Mouse (Mus musculus): ENCODE data around the gene Slc7a4. TPM values are rescaled to one million over a fixed set of nuclear protein-coding genes. Genes with fewer than 3 reads are reported as not detected.
"Not testable (repeated sequence)": the region's sequence is repeated elsewhere in the genome, so short reads cannot be mapped to it uniquely, and the experiment has no call there.

The Slc7a4 gene
- polyA plus RNA-seq (2012) = 0.04 TPM in 1 of 2 replicates, not detected in the other

DNA sequence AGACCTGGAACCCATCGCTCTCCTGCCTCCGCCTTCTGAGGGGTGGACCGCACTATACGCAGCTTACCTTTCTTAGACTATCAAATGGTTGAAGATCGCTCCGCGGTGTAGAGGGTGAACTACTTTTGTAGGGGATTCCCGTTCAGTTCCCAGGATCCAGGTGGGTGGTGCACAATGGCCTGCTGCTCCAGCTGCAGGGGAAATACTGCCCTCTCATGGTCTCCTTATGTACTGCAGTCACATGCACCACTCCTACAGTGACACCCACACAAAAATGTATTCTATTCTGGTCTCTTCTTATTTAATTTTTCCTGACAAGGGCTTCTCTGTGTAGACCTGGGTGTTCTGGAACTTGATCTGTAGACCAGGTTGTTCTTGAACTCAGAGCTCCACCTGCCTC, at the start of gene Slc7a4:
TSS of gene Slc7a4 (minus strand) at position 151 of the 400 bp plus-strand sequence.
- H3K9me3 ChIP-seq (ENCODE audit: control insufficient read depth, low read length) = peaks cover under 1% of the 10 kb centered on the region

GRCm38 (mm10) chr16:17632580-17632979, 49.6 kb upstream of the Slc7a4 start:
- Histone ChIP-seq H3K4me3 (replicated peaks) (no peak overlapping the region), H3K9me3 (ENCODE audit: control insufficient read depth, low read length) (no peaks in the 10 kb centered on the region), H3K36me3 (ENCODE audit: control insufficient read depth) (peaks cover 98% of the 10 kb centered on the region), H3K27me3 (ENCODE audit: control insufficient read depth) (no peaks in the 10 kb centered on the region), H3K4me1 (ENCODE audit: control insufficient read depth) (peaks cover 41% of the 10 kb centered on the region)
- TF ChIP-seq TAL1 (IDR thresholded peaks at IDR 0.05; ENCODE audit: low read length) (no peak), GATA1 (IDR thresholded peaks at IDR 0.05; ENCODE audit: low read length) (no peak)

More for the DNA sequence above, at the start of gene Slc7a4:
- no peak for TF ChIP-seq GATA1 (IDR thresholded peaks at IDR 0.05; ENCODE audit: low read length)
- no peak for TF ChIP-seq TAL1 (IDR thresholded peaks at IDR 0.05; ENCODE audit: low read length)
- no peaks in the 10 kb centered on the region for H3K4me1 ChIP-seq (ENCODE audit: control insufficient read depth)
- peaks cover 4% of the 10 kb centered on the region for H3K27me3 ChIP-seq (ENCODE audit: control insufficient read depth)
- no peak within 1 kb of the TSS for H3K4me3 ChIP-seq (replicated peaks)
- H3K36me3 ChIP-seq (ENCODE audit: control insufficient read depth) = no peaks in the 10 kb centered on the region

DNA sequence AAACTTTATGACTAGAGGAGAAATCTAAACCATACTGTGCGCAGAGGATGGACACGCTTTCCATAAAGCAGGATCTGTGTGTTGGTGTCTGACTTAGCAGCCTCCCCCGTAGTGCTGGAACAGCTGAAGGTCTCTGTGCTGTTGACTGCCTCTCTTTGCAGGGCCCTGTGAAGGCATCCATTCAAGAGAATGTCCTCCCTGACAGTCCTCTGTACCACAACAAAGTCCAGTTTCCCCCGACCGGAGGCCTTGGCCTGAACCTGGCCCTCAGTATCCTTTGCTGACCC, 43.2 kb upstream of the Slc7a4 start:
- H3K27me3 ChIP-seq (ENCODE audit: control insufficient read depth) = no peaks in the 10 kb centered on the region
- TF ChIP-seq TAL1 (IDR thresholded peaks at IDR 0.05; ENCODE audit: low read length) (no peak), GATA1 (IDR thresholded peaks at IDR 0.05; ENCODE audit: low read length) (no peak)
- no peak overlapping the region for H3K4me3 ChIP-seq (replicated peaks)
- peaks cover 4% of the 10 kb centered on the region for H3K4me1 ChIP-seq (ENCODE audit: control insufficient read depth)
- H3K9me3 ChIP-seq (ENCODE audit: control insufficient read depth, low read length) = no peaks in the 10 kb centered on the region
- H3K36me3 ChIP-seq (ENCODE audit: control insufficient read depth) = peaks cover 96% of the 10 kb centered on the region

DNA sequence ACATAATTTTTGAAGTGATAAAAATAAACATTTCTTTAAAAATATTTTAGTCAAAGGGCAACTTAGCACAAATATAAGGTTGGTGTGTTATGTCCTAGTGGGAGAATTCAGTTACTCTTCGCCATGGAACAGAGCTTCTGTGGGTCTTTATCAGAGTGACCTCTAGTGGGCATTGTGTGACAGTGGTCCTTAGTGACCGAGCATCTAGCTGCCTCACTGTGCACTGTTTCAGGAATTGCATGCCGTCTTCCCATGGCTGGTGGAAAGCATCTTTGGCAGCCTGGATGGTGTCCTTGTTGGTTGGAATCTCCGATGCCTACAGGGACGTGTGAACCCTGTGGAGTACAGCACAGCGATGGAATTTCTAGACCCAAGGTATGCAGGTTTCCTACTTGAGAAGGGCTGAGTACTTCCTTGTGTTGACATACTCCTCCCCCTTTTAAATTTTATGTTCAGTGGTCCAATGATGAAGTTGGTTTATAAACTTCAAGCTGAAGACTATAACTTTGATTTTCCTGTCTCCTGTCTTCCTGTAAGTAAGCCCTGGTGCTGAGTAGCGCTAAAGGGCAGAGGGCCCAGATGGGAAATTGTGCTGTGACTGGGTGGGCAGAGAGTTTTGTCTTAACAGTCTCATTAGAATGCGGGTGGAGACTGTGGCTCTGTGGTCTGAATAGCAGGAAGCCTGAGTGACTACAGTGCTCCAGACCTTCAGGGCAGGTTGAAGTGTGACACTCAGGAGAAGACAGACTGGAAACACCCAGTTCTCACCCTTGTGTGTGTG, 42.7 kb upstream of the Slc7a4 start:
- H3K4me3 ChIP-seq (replicated peaks) = no peak overlapping the region
- TF ChIP-seq TAL1 (IDR thresholded peaks at IDR 0.05; ENCODE audit: low read length) (no peak), GATA1 (IDR thresholded peaks at IDR 0.05; ENCODE audit: low read length) (no peak)
- no peaks in the 10 kb centered on the region for H3K9me3 ChIP-seq (ENCODE audit: control insufficient read depth, low read length)
- peaks cover 94% of the 10 kb centered on the region for H3K36me3 ChIP-seq (ENCODE audit: control insufficient read depth)
- no peaks in the 10 kb centered on the region for H3K27me3 ChIP-seq (ENCODE audit: control insufficient read depth)
- H3K4me1 ChIP-seq (ENCODE audit: control insufficient read depth) = peaks cover 10% of the 10 kb centered on the region

- H3K36me3 ChIP-seq (ENCODE audit: control insufficient read depth) = peaks cover 57% of the 10 kb centered on the region
- H3K27me3 ChIP-seq (ENCODE audit: control insufficient read depth) = no peaks in the 10 kb centered on the region
- TF ChIP-seq TAL1 (IDR thresholded peaks at IDR 0.05; ENCODE audit: low read length) (no peak), GATA1 (IDR thresholded peaks at IDR 0.05; ENCODE audit: low read length) (no peak)
- H3K4me1 ChIP-seq (ENCODE audit: control insufficient read depth) = peaks cover 36% of the 10 kb centered on the region
- no peaks in the 10 kb centered on the region for H3K9me3 ChIP-seq (ENCODE audit: control insufficient read depth, low read length)
- H3K4me3 ChIP-seq (replicated peaks) = no peak overlapping the region
These were observed 38.9 kb upstream of the Slc7a4 start for GRCm38 (mm10) chr16:17621936-17622335.

DNA sequence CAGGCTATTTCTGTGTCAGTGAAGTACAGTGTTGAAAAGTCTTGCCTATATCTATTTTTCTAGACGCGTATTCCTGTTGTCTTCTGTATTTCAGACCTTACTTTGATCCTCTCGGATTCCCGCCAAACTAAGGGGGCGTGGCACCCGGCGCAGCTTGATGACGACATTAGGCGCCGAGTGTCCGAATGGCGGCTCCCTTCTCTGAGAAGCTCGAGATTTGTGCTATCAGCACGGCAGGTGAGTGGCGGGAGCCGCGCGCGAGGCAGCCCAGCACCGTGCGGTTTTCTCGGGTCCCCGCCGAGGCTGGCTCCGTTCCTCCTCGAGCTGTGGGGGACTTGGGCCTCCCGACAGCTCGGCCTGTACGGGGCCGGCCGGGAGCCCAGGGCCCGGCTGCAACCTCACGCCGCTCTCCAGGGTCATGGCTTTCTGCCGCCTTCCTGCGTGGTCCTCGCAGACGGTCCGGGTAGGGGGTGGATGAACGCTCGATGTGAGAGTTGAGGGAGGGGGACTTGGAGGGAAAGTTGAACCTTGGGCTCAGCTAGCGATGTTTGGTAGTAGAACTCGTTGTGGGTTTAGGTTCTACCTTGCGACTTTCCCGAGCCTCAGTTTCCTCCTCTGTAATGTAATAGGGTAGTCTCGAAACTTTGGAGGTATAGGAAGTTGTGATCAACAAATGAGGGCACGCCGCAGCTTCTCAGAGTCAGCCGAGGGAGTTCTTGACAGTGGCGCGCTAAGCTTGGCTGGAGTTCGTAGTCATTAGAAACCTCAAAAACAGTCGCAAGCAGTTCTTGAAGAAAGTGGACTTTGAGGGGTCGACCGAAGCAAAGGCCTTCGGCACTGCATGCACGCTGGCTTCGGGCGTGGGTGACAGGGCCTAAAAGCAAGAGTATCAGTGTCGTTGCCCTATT, 36.4 kb upstream of the Slc7a4 start, which contains the start of gene Smpd4:
TSS of gene Smpd4 (plus strand) at position 157 of the 908 bp plus-strand sequence.
- Histone ChIP-seq H3K27me3 (ENCODE audit: control insufficient read depth) (no peaks in the 10 kb centered on the region), H3K36me3 (ENCODE audit: control insufficient read depth) (peaks cover 33% of the 10 kb centered on the region), H3K4me1 (ENCODE audit: control insufficient read depth) (peaks cover 36% of the 10 kb centered on the region), H3K4me3 (replicated peaks) (peak within 1 kb of the TSS; percentile 99), H3K9me3 (ENCODE audit: control insufficient read depth, low read length) (no peaks in the 10 kb centered on the region)
- TF ChIP-seq GATA1 (IDR thresholded peaks at IDR 0.05; ENCODE audit: low read length) = no peak
- TF ChIP-seq TAL1 (IDR thresholded peaks at IDR 0.05; ENCODE audit: low read length) = no peak

GRCm38 (mm10) chr16:17617922-17618565, 35.0 kb upstream of the Slc7a4 start:
- Histone ChIP-seq H3K27me3 (ENCODE audit: control insufficient read depth) (no peaks in the 10 kb centered on the region), H3K4me1 (ENCODE audit: control insufficient read depth) (peaks cover 36% of the 10 kb centered on the region), H3K9me3 (ENCODE audit: control insufficient read depth, low read length) (no peaks in the 10 kb centered on the region), H3K4me3 (replicated peaks) (peak overlapping the region; percentile 32), H3K36me3 (ENCODE audit: control insufficient read depth) (peaks cover 20% of the 10 kb centered on the region)
- TF ChIP-seq GATA1 (IDR thresholded peaks at IDR 0.05; ENCODE audit: low read length) = no peak
- no peak for TF ChIP-seq TAL1 (IDR thresholded peaks at IDR 0.05; ENCODE audit: low read length)

DNA sequence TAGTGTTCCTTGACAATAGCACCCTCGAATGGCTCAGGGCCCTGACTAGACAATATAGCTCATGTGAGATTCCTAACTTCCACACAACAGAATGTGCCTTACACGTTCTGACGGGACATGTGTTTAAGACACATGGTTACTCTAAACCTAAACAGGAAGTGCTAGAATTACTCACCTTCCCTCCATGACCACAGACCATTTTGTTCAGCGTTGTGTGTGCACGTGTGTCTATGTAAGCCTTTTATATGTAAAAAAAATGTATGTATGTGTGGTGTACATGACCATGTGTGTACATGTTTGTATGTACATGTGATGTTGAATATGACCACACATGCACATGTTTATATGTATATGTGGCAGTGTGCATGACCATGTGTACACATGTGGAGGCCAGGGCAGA, 33.2 kb upstream of the Slc7a4 start:
- H3K4me3 ChIP-seq (replicated peaks) = no peak overlapping the region
- no peaks in the 10 kb centered on the region for H3K9me3 ChIP-seq (ENCODE audit: control insufficient read depth, low read length)
- H3K4me1 ChIP-seq (ENCODE audit: control insufficient read depth) = peaks cover 32% of the 10 kb centered on the region
- H3K27me3 ChIP-seq (ENCODE audit: control insufficient read depth) = no peaks in the 10 kb centered on the region
- H3K36me3 ChIP-seq (ENCODE audit: control insufficient read depth) = peaks cover 3% of the 10 kb centered on the region
- TF ChIP-seq TAL1 (IDR thresholded peaks at IDR 0.05; ENCODE audit: low read length) (no peak), GATA1 (IDR thresholded peaks at IDR 0.05; ENCODE audit: low read length) (no peak)

DNA sequence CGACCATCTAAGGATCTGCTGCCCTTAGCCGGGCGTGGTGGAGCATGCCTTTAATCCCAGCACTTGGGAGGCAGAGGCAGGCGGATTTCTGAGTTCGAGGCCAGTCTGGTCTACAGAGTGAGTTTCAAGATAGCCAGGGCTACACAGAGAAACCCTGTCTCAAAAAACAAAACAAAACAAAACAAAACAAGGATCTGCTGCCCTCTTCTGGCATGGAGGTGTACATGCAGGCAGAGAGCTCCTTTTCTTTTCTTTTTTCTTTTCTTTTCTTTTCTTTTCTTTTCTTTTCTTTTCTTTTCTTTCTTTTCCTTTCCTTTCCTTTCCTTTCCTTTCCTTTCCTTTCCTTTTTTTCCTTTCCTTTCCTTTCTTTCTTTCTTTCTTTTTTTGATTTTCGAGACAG, 31.7 kb upstream of the Slc7a4 start:
- H3K27me3 ChIP-seq (ENCODE audit: control insufficient read depth); H3K36me3 ChIP-seq (ENCODE audit: control insufficient read depth); H3K4me3 ChIP-seq (replicated peaks); H3K9me3 ChIP-seq (ENCODE audit: control insufficient read depth, low read length): not testable (repeated sequence)
- H3K4me1 ChIP-seq (ENCODE audit: control insufficient read depth) = peaks cover 17% of the 10 kb centered on the region
